Mouse (Mus musculus) heart, adult 2 months (tissue): ENCODE measurements around the gene Gpr19. TPM values are rescaled to one million over a fixed set of nuclear protein-coding genes. Genes with fewer than 3 reads are reported as not detected.

ENCODE experiments used
- DNase-seq, 2 experiments: peaks; one replicate each; pipeline ENCODE4 v3.0.0; 2021
- H3K27ac ChIP-seq: fragments of 200-600 bp; 2 replicates; pipeline ENCODE4 v1.8.1; 2022
- H3K27me3 ChIP-seq: fragments of 200-500 bp; 2 replicates; pipeline ENCODE4 v1.6.1; 2012; ENCODE audit warnings: mild to moderate bottlenecking, low read length, inconsistent platforms, mixed read lengths; ENCODE audit not compliant: control insufficient read depth, insufficient read depth
- H3K36me3 ChIP-seq: fragments of 200-500 bp; 2 replicates; pipeline ENCODE4 v1.6.1; 2012; ENCODE audit warnings: low read length, inconsistent platforms; ENCODE audit not compliant: control insufficient read depth, insufficient read depth
- H3K4me1 ChIP-seq: fragments of 200-500 bp; 2 replicates; pipeline ENCODE4 v1.6.1; 2011; ENCODE audit warnings: low read length; ENCODE audit not compliant: control insufficient read depth, insufficient read depth
- H3K4me3 ChIP-seq: fragments of 200-600 bp; 2 replicates; pipeline ENCODE4 v1.8.1; 2022
- H3K79me2 ChIP-seq: fragments of 200-500 bp; replicated peaks from 2 replicates; pipeline ENCODE4 v1.6.1; 2012; ENCODE audit warnings: mild to moderate bottlenecking, inconsistent platforms, low read length, moderate library complexity, mixed read lengths; ENCODE audit not compliant: control insufficient read depth, insufficient read depth
- H3K9ac ChIP-seq: fragments of 200-500 bp; 2 replicates; pipeline ENCODE4 v1.6.1; 2012; ENCODE audit warnings: low read depth, mild to moderate bottlenecking, control low read depth, inconsistent platforms, low read length, mixed read lengths
- CTCF ChIP-seq: fragments of 200-600 bp; IDR thresholded peaks from 2 replicates; pipeline ENCODE4 v1.8.1; 2022; ENCODE audit warnings: antibody characterized with exemption, mild to moderate bottlenecking, moderate library complexity
- EP300 ChIP-seq: fragments of 200-500 bp; IDR thresholded peaks from 2 replicates; pipeline ENCODE4 v1.6.1; 2011; ENCODE audit warnings: low read depth, low read length, control low read depth; ENCODE audit not compliant: insufficient read depth
- POLR2A ChIP-seq: fragments of 200-500 bp; IDR thresholded peaks from 2 replicates; pipeline ENCODE4 v1.6.1; 2011; ENCODE audit warnings: mild to moderate bottlenecking, low read depth, low read length, control low read depth; ENCODE audit not compliant: insufficient read depth
- WGBS: fragments of 180-500 bp; shearing (Covaris S2); methylation state at CpG from one replicate; pipeline ENCODE4 v1.1.7; 2018; 5-methylcytosine and 5-hydroxymethylcytosine counted together
- intact Hi-C: fragments of 180-260 bp; cut with DNase I; formaldehyde crosslinking; loops from one replicate; pipeline ENCODE4 v1.15.1; 2025
- polyA plus RNA-seq: library from polyadenylated mRNA; depleted of rRNA; stranded (reverse); fragments of >200 nt; gene quantifications from 2 replicates; pipeline ENCODE4 v1.2.3, GENCODE M21; 2012
- total RNA-seq, 2 experiments: library from RNA; stranded (reverse); gene quantifications; 2 replicates each; pipeline ENCODE4 v1.2.3; 2021

The Gpr19 gene
- total and polyA plus RNA-seq, 3 experiments, result 3.2 to 6.1 (median 4.8) TPM

- H3K4me3 ChIP-seq, result no peak overlapping the region
- intact Hi-C loops, result no loop called here
- no peak overlapping the region for H3K27ac ChIP-seq
- 67% methylated on average over 1 of the region's 1 CpGs for WGBS
- no peak overlapping the region for H3K9ac ChIP-seq
- H3K4me1 ChIP-seq, result no peaks in the 10 kb centered on the region
- H3K36me3 ChIP-seq, result no peaks in the 10 kb centered on the region
- no peak for DNase-seq
- no peaks in the 10 kb centered on the region for H3K27me3 ChIP-seq
- no peaks in the 10 kb centered on the region for H3K79me2 ChIP-seq
- TF ChIP-seq EP300 (no peak), CTCF (no peak), POLR2A (no peak)
Observed at GRCm38 (mm10) chr6:134889763-134890162, 8.6 kb downstream of the Gpr19 start.

- Histone ChIP-seq H3K9ac (no peak overlapping the region), H3K79me2 (no peaks in the 10 kb centered on the region), H3K36me3 (no peaks in the 10 kb centered on the region), H3K27ac (no peak overlapping the region), H3K27me3 (no peaks in the 10 kb centered on the region), H3K4me3 (no peak overlapping the region), H3K4me1 (no peaks in the 10 kb centered on the region)
- DNase-seq, result no peak
- no peak for TF ChIP-seq EP300
- no peak for TF ChIP-seq CTCF
- TF ChIP-seq POLR2A, result no peak
- intact Hi-C loops, result no loop called here
- WGBS, result 18% methylated on average over 4 of the region's 4 CpGs
Observed at GRCm38 (mm10) chr6:134888563-134889017, 9.8 kb downstream of the Gpr19 start.

- WGBS, result 18% methylated on average over 10 of the region's 10 CpGs
- no peak for TF ChIP-seq EP300
- no peak for TF ChIP-seq CTCF
- TF ChIP-seq POLR2A, result no peak
- intact Hi-C loops, result no loop called here
- Histone ChIP-seq H3K27ac (no peak overlapping the region), H3K36me3 (no peaks in the 10 kb centered on the region), H3K4me3 (no peak overlapping the region), H3K27me3 (no peaks in the 10 kb centered on the region), H3K4me1 (no peaks in the 10 kb centered on the region), H3K79me2 (no peaks in the 10 kb centered on the region), H3K9ac (no peak overlapping the region)
- DNase-seq, result no peak
Observed at GRCm38 (mm10) chr6:134887711-134888449, 10.5 kb downstream of the Gpr19 start.

- 52% methylated on average over 5 of the region's 5 CpGs for WGBS
- intact Hi-C loops, result no loop called here
- no peak overlapping the region for H3K4me3 ChIP-seq
Observed at GRCm38 (mm10) chr6:134887008-134887407, 11.4 kb downstream of the Gpr19 start.

GRCm38 (mm10) chr6:134886475-134886874 is 11.9 kb downstream of the Gpr19 start:
- TF ChIP-seq CTCF, result no peak
- TF ChIP-seq EP300, result no peak
- Histone ChIP-seq H3K27ac (no peak overlapping the region), H3K9ac (no peak overlapping the region), H3K4me3 (no peak overlapping the region), H3K27me3 (no peaks in the 10 kb centered on the region), H3K79me2 (no peaks in the 10 kb centered on the region), H3K36me3 (no peaks in the 10 kb centered on the region), H3K4me1 (no peaks in the 10 kb centered on the region)
- intact Hi-C loops, result no loop called here
- no peak for DNase-seq
- 80% methylated on average over 8 of the region's 8 CpGs for WGBS

More at GRCm38 (mm10) chr6:134887008-134887407, 11.4 kb downstream of the Gpr19 start:
- TF ChIP-seq POLR2A (no peak), EP300 (no peak), CTCF (no peak)
- no peaks in the 10 kb centered on the region for H3K4me1 ChIP-seq
- no peaks in the 10 kb centered on the region for H3K36me3 ChIP-seq
- no peak for DNase-seq
- H3K27me3 ChIP-seq, result no peaks in the 10 kb centered on the region
- H3K9ac ChIP-seq, result no peak overlapping the region
- H3K27ac ChIP-seq, result no peak overlapping the region
- no peaks in the 10 kb centered on the region for H3K79me2 ChIP-seq

GRCm38 (mm10) chr6:134885515-134885914 is 12.9 kb downstream of the Gpr19 start:
- H3K79me2 ChIP-seq, result no peaks in the 10 kb centered on the region
- no peaks in the 10 kb centered on the region for H3K27me3 ChIP-seq
- H3K4me1 ChIP-seq, result no peaks in the 10 kb centered on the region
- H3K36me3 ChIP-seq, result no peaks in the 10 kb centered on the region
- 100% methylated on average over 2 of the region's 2 CpGs for WGBS
- no peak for DNase-seq
- no peak overlapping the region for H3K27ac ChIP-seq
- no peak overlapping the region for H3K4me3 ChIP-seq
- no peak overlapping the region for H3K9ac ChIP-seq
- intact Hi-C loops, result no loop called here
- TF ChIP-seq POLR2A, result no peak
- TF ChIP-seq CTCF, result no peak
- TF ChIP-seq EP300, result no peak
